Mouse (Mus musculus) midbrain, embryonic 13.5 days (tissue): ENCODE results near the gene Actb. TPM values are rescaled to one million over a fixed set of nuclear protein-coding genes. Genes with fewer than 3 reads are reported as not detected.
A peak's percentile ranks its signal among the peaks of the same experiment; 100 is the strongest.

Source experiments
- ATAC-seq: fragments of 200-750 bp; cut with Nextera tagmentation; 2 replicates; pipeline ENCODE4 v1.8.0; 2017; ENCODE audit warnings: mild to moderate bottlenecking, moderate TSS enrichment, moderate library complexity
- H3K27ac ChIP-seq: fragments of 300-500 bp; sonication (generic); 2 replicates; pipeline ENCODE4 v1.5.1; 2015; ENCODE audit warnings: inconsistent platforms, mild to moderate bottlenecking, moderate library complexity
- H3K27me3 ChIP-seq: fragments of 300-500 bp; sonication (generic); 2 replicates; pipeline ENCODE4 v1.6.1; 2015; ENCODE audit warnings: mild to moderate bottlenecking, inconsistent platforms
- H3K36me3 ChIP-seq: fragments of 300-500 bp; sonication (generic); 2 replicates; pipeline ENCODE4 v1.6.1; 2015; ENCODE audit warnings: mild to moderate bottlenecking, inconsistent platforms
- H3K4me1 ChIP-seq: fragments of 300-500 bp; sonication (generic); replicated peaks from 2 replicates; pipeline ENCODE4 v1.6.1; 2015; ENCODE audit warnings: inconsistent platforms
- H3K4me2 ChIP-seq: fragments of 300-500 bp; sonication (generic); replicated peaks from 2 replicates; pipeline ENCODE4 v1.6.1; 2015; ENCODE audit warnings: moderate library complexity, mild to moderate bottlenecking, inconsistent platforms
- H3K4me3 ChIP-seq: fragments of 300-500 bp; sonication (generic); replicated peaks from 2 replicates; pipeline ENCODE4 v1.5.1; 2015; ENCODE audit warnings: mild to moderate bottlenecking, inconsistent platforms
- H3K9ac ChIP-seq: fragments of 300-500 bp; sonication (generic); replicated peaks from 2 replicates; pipeline ENCODE4 v1.6.1; 2015; ENCODE audit warnings: mild to moderate bottlenecking, inconsistent platforms
- H3K9me3 ChIP-seq: fragments of 300-500 bp; sonication (generic); 2 replicates; pipeline ENCODE4 v1.6.1; 2016; ENCODE audit warnings: mild to moderate bottlenecking, inconsistent platforms
- WGBS: fragments of 180-500 bp; shearing (Covaris S2); methylation state at CpG from one replicate; pipeline ENCODE4 v1.1.7; 2015; 5-methylcytosine and 5-hydroxymethylcytosine counted together
- polyA plus RNA-seq: library from polyadenylated mRNA; unstranded; fragments of >200 nt; fragmentation: Nextera tagmentation; extraction: Ambion mirVana; gene quantifications from 2 replicates; pipeline ENCODE4 v1.2.1, GENCODE M21; 2015

Actb gene
- polyA plus RNA-seq, 1 experiment from 2014 or later: 15,567 TPM

GRCm38 (mm10) chr5:142880806-142881516 lies 25.6 kb downstream of the Actb start:
- no peak overlapping the region for H3K4me3 ChIP-seq
- no peak for ATAC-seq
- peaks cover 36% of the 10 kb centered on the region for H3K4me1 ChIP-seq
- peak overlapping the region; percentile 57 for H3K9ac ChIP-seq
- 25% methylated on average over 13 of the region's 13 CpGs for WGBS
- peaks cover 45% of the 10 kb centered on the region for H3K36me3 ChIP-seq
- H3K27ac ChIP-seq: peak overlapping the region; percentile 73
- H3K9me3 ChIP-seq: no peaks in the 10 kb centered on the region
- H3K27me3 ChIP-seq: no peaks in the 10 kb centered on the region
- 0 out of 2 replicates have a peak overlapping the region, but pooled peaks have one; percentile 7 for H3K4me2 ChIP-seq

GRCm38 (mm10) chr5:142880246-142880645 lies 26.3 kb downstream of the Actb start:
- Histone ChIP-seq H3K36me3 (peaks cover 45% of the 10 kb centered on the region), H3K4me2 (no peak overlapping the region), H3K9ac (peak overlapping the region; percentile 57), H3K4me3 (no peak overlapping the region), H3K9me3 (no peaks in the 10 kb centered on the region), H3K27ac (peak overlapping the region; percentile 73; the same call in 1 of the 2 replicates), H3K27me3 (no peaks in the 10 kb centered on the region), H3K4me1 (peaks cover 36% of the 10 kb centered on the region)
- ATAC-seq: no peak
- 81% methylated on average over 6 of the region's 6 CpGs for WGBS

DNA sequence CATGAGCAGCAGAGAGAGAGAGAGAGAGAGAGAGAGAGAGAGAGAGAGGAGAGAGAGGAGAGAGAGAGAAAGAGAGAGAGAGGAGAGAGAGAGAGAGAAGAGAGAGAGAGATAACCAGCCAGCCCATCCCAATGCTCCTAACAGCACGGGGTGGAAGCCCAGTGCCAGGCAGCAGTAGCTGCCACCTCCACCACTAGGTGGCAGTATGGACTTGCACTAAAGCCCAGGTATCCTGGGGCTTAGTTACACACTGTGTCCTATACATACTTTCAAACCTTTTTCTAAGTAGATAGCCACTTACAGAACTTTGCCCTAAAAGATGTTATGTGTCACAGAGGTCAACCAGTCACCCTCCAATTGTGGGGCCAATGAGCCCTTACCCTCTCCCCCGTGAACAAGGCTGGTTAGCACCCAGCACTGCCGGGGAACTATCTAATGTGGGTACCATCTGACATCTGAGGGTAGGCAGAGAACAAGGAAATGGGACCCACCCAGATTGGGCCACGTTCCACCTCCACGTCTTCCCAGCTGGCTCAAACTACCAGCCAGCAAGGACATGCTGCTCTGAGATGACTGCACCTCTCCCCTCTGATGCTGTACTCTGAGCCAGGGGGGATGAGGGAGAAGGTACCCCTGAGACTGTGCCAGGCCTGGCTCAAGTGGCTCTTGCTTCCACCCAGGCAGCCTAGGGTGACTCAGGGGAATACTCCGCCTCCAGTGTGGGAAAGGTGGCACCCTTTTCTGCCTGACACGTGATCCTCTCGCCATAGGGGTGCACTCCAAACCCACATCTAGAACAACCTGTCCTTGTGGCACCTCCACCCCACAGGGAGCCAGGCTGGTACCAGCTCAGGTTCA lies 27.0 kb downstream of the Actb start:
- Histone ChIP-seq H3K36me3 (peaks cover 45% of the 10 kb centered on the region), H3K4me3 (no peak overlapping the region), H3K27ac (no peak overlapping the region), H3K27me3 (no peaks in the 10 kb centered on the region), H3K9ac (peak overlapping the region; percentile 57; the same call in 1 of the 2 replicates), H3K4me2 (no peak overlapping the region), H3K9me3 (no peaks in the 10 kb centered on the region), H3K4me1 (peaks cover 36% of the 10 kb centered on the region)
- ATAC-seq: peak; percentile 79
- 77% methylated on average over 8 of the region's 8 CpGs for WGBS

- Histone ChIP-seq H3K9ac (no peak overlapping the region), H3K4me3 (no peak overlapping the region), H3K4me2 (no peak overlapping the region), H3K9me3 (no peaks in the 10 kb centered on the region), H3K4me1 (peaks cover 36% of the 10 kb centered on the region), H3K27me3 (no peaks in the 10 kb centered on the region), H3K27ac (no peak overlapping the region), H3K36me3 (peaks cover 41% of the 10 kb centered on the region)
- ATAC-seq: no peak
- WGBS: 95% methylated on average over 15 of the region's 15 CpGs
Observed at GRCm38 (mm10) chr5:142878570-142878969, 28.0 kb downstream of the Actb start.

DNA sequence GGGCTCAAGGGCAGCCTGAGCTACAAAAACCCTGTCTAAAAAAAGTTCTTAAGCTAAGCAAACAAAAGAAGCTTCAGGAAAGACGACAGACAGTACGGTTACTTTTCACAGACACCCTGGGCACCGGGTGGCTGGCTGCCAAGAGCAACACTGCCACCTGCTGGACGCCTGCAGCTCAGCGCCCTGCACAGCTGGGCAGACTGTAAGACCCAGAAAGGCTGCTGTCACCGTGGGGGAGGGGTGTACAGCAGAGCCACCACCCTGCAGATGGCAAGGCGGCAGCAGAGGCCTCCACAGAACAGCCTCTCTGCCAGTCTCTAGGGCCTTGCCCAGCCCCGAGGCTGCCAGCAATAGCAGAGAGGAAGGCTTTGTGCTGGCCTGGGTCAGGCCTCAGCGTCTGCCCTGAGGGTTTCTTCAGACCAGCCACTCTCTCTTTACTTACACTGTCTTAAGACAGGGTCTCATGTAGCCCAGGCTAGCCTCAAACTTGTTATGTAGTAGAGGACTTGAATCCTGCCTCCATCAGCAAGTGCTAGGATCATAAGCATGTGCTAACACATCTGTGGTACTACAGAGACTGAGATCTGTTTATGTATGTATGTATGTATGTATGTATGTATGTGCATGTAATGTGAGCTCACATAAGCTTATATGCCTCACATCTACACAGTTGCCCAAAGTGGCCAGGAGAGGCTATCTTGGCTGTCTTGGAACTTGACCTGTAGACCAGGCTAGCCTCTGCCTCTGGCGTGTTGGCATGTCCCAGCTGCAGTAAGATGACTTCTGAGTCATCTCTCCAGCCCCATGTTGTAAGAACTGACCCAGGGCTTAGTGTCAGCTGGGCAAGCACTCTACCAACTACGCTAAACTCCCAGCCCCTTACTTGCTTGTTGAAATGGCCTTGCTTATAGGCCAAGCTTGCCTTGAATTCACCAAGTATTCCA lies 28.9 kb downstream of the Actb start:
- peaks cover 47% of the 10 kb centered on the region for H3K36me3 ChIP-seq
- peaks cover 36% of the 10 kb centered on the region for H3K4me1 ChIP-seq
- no peaks in the 10 kb centered on the region for H3K27me3 ChIP-seq
- 26% methylated on average over 11 of the region's 11 CpGs for WGBS
- peak; percentile 83 for ATAC-seq
- H3K9me3 ChIP-seq: no peaks in the 10 kb centered on the region
- H3K4me3 ChIP-seq: no peak overlapping the region
- H3K27ac ChIP-seq: peak overlapping the region; percentile 68
- no peak overlapping the region for H3K4me2 ChIP-seq
- H3K9ac ChIP-seq: no peak overlapping the region; the same call in 1 of the 2 replicates

GRCm38 (mm10) chr5:142876896-142877295 lies 29.7 kb downstream of the Actb start:
- Histone ChIP-seq H3K4me2 (no peak overlapping the region), H3K4me1 (peaks cover 38% of the 10 kb centered on the region), H3K27ac (no peak overlapping the region), H3K9ac (no peak overlapping the region; the same call in 1 of the 2 replicates), H3K4me3 (no peak overlapping the region), H3K36me3 (peaks cover 53% of the 10 kb centered on the region), H3K9me3 (no peaks in the 10 kb centered on the region), H3K27me3 (no peaks in the 10 kb centered on the region)
- ATAC-seq: no peak
- 86% methylated on average over 5 of the region's 5 CpGs for WGBS

DNA sequence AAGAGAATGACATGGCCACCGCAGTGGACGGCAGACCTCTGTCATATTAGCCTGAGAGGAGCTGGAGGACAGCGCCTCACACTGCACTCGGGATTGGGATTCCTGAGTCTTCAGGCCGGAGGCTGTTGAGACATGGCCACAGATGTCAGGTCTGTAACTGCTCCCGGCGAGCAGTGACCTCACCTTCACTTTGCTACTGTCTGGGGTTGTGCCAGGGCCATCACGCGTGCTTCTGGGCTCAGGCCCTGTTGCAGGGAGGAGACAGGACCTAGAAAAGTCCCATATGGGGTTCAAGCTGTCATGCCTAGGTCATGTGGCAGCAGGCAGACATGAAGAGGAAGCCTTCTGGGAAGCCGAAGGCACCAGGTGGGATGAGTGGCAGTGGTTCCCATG lies 31.0 kb downstream of the Actb start:
- no peaks in the 10 kb centered on the region for H3K27me3 ChIP-seq
- H3K4me2 ChIP-seq: no peak overlapping the region
- no peak overlapping the region for H3K4me3 ChIP-seq
- H3K9ac ChIP-seq: no peak overlapping the region
- peaks cover 65% of the 10 kb centered on the region for H3K36me3 ChIP-seq
- ATAC-seq: no peak
- H3K9me3 ChIP-seq: no peaks in the 10 kb centered on the region
- peaks cover 27% of the 10 kb centered on the region for H3K4me1 ChIP-seq
- 94% methylated on average over 10 of the region's 10 CpGs for WGBS
- no peak overlapping the region for H3K27ac ChIP-seq

DNA sequence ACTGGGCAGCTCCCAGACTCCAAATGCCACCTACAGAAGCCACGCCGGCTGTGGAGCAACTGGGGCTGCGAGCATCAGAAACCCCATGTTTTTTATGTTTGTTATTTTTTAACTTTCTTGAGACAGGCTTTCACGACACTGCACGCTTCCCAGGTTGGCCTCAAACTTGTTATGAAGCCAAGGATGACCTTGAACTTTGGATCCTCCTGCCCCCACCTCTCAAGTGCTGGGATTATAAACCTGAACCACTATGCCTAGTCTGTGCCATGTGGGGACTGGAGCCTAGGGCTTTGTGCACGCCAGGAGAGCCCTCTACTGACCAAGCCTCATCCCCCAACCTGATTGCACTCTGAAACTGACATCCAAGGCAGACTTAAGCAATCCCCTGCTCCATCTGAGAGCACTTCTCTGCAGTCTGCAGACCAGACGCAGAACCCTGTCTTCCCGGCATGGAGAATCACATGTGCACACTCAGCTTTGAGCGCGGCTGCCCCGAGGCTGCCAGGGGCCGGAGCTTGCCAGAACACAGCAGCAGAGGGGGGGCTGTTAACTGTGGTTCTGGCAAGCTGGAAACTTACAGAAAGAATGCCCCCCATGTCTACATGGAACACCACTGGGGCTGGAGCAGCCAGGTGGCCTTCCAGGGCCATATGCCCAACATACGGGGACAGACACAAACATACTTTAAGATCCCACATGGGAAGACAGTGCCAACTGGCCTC lies 31.6 kb downstream of the Actb start:
- Histone ChIP-seq H3K36me3 (peaks cover 68% of the 10 kb centered on the region), H3K27me3 (no peaks in the 10 kb centered on the region), H3K4me2 (no peak overlapping the region), H3K27ac (no peak overlapping the region), H3K4me3 (no peak overlapping the region), H3K9me3 (no peaks in the 10 kb centered on the region), H3K9ac (0 out of 2 replicates have a peak overlapping the region, but pooled peaks have one; percentile 28), H3K4me1 (peaks cover 24% of the 10 kb centered on the region)
- no peak for ATAC-seq
- 91% methylated on average over 13 of the region's 13 CpGs for WGBS

DNA sequence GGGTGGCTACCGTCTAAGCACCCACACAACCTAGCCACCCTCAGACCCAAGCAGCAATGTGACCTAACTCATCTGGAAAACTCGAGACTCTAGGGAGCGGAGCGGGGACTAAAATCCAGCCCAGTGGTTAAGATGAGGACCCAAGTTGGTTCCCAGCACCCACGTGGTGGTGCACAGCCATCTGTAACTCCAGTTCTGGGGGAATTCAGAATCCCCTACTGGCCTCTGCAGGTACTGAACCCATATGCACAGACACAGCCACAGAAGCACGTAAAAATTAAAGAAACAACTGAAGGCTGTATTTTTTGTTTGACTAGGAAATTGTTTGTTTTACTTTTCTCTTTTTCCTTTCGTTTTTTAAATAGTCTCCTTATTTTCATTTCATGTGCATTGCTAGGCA lies 32.8 kb downstream of the Actb start:
- ATAC-seq: no peak
- peaks cover 20% of the 10 kb centered on the region for H3K4me1 ChIP-seq
- no peak overlapping the region for H3K4me3 ChIP-seq
- no peak overlapping the region for H3K4me2 ChIP-seq
- H3K27me3 ChIP-seq: no peaks in the 10 kb centered on the region
- H3K36me3 ChIP-seq: peaks cover 68% of the 10 kb centered on the region
- no peak overlapping the region for H3K9ac ChIP-seq
- WGBS: 97% methylated on average over 7 of the region's 7 CpGs
- H3K9me3 ChIP-seq: no peaks in the 10 kb centered on the region
- no peak overlapping the region for H3K27ac ChIP-seq

DNA sequence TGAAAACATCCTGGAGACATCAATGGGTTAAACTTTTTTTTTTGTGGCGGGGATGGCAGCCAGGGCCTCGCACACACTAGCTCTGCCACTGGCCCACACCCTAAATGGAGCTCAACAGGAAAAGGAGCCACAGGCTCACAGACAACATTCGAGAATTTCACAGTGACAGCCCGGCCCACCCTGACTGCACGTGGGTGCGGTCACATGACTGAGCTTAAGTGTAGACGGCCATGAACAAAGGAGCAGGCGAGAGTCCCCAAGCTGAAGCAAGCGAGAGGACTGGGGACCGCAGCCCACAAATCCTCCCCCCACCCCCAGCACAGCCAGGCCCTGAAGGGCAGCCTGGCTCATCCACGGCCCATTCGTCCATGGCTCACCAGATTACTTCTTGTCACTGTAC lies 34.8 kb downstream of the Actb start:
- H3K27me3 ChIP-seq: no peaks in the 10 kb centered on the region
- no peak overlapping the region for H3K9ac ChIP-seq
- no peak for ATAC-seq
- H3K4me3 ChIP-seq: no peak overlapping the region
- H3K9me3 ChIP-seq: no peaks in the 10 kb centered on the region
- 53% methylated on average over 12 of the region's 12 CpGs for WGBS
- H3K4me2 ChIP-seq: no peak overlapping the region
- H3K36me3 ChIP-seq: peaks cover 56% of the 10 kb centered on the region
- H3K27ac ChIP-seq: peak overlapping the region; percentile 1; the same call in 1 of the 2 replicates
- H3K4me1 ChIP-seq: peaks cover 10% of the 10 kb centered on the region

DNA sequence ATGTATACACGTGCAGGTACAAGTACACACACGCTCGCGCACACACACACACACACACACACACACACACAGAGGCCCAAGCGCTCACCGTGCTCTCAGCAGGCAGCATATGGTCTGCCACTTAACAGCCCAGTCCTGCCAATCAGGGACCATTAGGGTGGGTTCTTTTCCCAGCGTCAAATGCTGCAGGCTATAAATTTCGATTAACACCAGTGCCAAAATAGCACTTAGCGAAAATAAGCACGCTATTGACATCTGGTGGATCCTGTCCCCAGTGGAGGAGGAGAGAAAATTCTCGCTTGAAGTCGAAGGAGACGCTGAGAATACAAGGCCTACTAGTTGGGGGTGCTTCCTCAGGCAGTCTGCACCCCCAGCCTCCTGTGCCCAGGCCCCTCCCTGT lies 37.1 kb downstream of the Actb start:
- 66% methylated on average over 13 of the region's 13 CpGs for WGBS
- Histone ChIP-seq H3K9me3 (no peaks in the 10 kb centered on the region), H3K4me1 (peaks cover 9% of the 10 kb centered on the region), H3K27ac (peak overlapping the region; percentile 75), H3K36me3 (peaks cover 38% of the 10 kb centered on the region), H3K9ac (no peak overlapping the region), H3K4me3 (no peak overlapping the region), H3K27me3 (no peaks in the 10 kb centered on the region), H3K4me2 (no peak overlapping the region)
- peak; percentile 81 for ATAC-seq
